Mouse (Mus musculus): Measurements from ENCODE around the gene Hdac7. TPM values are rescaled to one million over a fixed set of nuclear protein-coding genes. Genes with fewer than 3 reads are reported as not detected.

Hdac7 gene
- total and polyA plus RNA-seq, 3 experiments: 19.8 to 55.2 (median 21.7) TPM

GRCm38 (mm10) chr15:97880441-97880840 is 36.1 kb upstream of the Hdac7 start:
- dilution Hi-C loops (cut with MboI; ENCODE audit: extremely low pct_ligation_motif_present, extremely low pct_unique_long_range_greater_than_20kb, low sequenced_read_pairs) (no loop called here), in situ Hi-C loops (cut with MboI; ENCODE audit: low pct_ligation_motif_present, low pct_unique_long_range_greater_than_20kb, low sequenced_read_pairs) (no loop called here)
- no peaks in the 10 kb centered on the region for H3K27me3 ChIP-seq (replicated peaks)
- no peak overlapping the region for H3K9ac ChIP-seq (ENCODE audit: insufficient read depth, low read depth)
- no peak overlapping the region for H3K27ac ChIP-seq (ENCODE audit: insufficient read depth, low read depth)
- H3K4me1 ChIP-seq (ENCODE audit: control insufficient read depth in 1 of 2, insufficient read depth in 2 of 2): peaks cover 0 to 16% of the 10 kb centered on the region in 2 experiments; a peak in 2 of 4 replicates
- TF ChIP-seq MAFK (IDR thresholded peaks at IDR 0.05; ENCODE audit: insufficient replicate concordance, low read length) (no peak), MXI1 (IDR thresholded peaks at IDR 0.05; ENCODE audit: low read depth, low read length) (no peak), ZC3H11A (IDR thresholded peaks at IDR 0.05; ENCODE audit: low read depth, low read length) (no peak), ZKSCAN1 (IDR thresholded peaks at IDR 0.05; ENCODE audit: borderline replicate concordance, low read depth, low read length) (no peak), NELFE (IDR thresholded peaks at IDR 0.05; ENCODE audit: low read depth, low read length) (no peak), IRF4 (IDR thresholded peaks at IDR 0.05; ENCODE audit: low read depth, low read length) (no peak), GABPA (IDR thresholded peaks at IDR 0.05; ENCODE audit: insufficient replicate concordance, low read depth, low read length) (no peak)
- no peaks in the 10 kb centered on the region for H3K79me2 ChIP-seq (replicated peaks; ENCODE audit: control insufficient read depth, extremely low read depth, insufficient read depth, poor library complexity, severe bottlenecking)
- DNase-seq (ENCODE audit: extremely low read depth): no peak
- H3K4me3 ChIP-seq (replicated peaks in 1 of 3; ENCODE audit: low read depth in 2 of 3, low read length in 2 of 3, poor library complexity in 1 of 3): no peak overlapping the region
- H3K36me3 ChIP-seq (replicated peaks in 1 of 2; ENCODE audit: control insufficient read depth in 1 of 2, insufficient read depth in 1 of 2, low read length in 1 of 2): no peaks in the 10 kb centered on the region
- H3K9me3 ChIP-seq (replicated peaks; ENCODE audit: low read length): no peaks in the 10 kb centered on the region
- no peak overlapping the region for H3K4me2 ChIP-seq (ENCODE audit: insufficient read depth, low read depth, poor library complexity, severe bottlenecking)

- H3K4me1 ChIP-seq (ENCODE audit: control insufficient read depth in 1 of 2, insufficient read depth in 2 of 2): peaks cover 0 to 8% of the 10 kb centered on the region in 2 experiments; a peak in 1 of 4 replicates
- no peak overlapping the region for H3K4me3 ChIP-seq (replicated peaks in 1 of 3; ENCODE audit: low read depth in 2 of 3, low read length in 2 of 3, poor library complexity in 1 of 3)
- dilution Hi-C loops (cut with MboI; ENCODE audit: extremely low pct_ligation_motif_present, extremely low pct_unique_long_range_greater_than_20kb, low sequenced_read_pairs) (no loop called here), in situ Hi-C loops (cut with MboI; ENCODE audit: low pct_ligation_motif_present, low pct_unique_long_range_greater_than_20kb, low sequenced_read_pairs) (no loop called here)
- H3K9me3 ChIP-seq (replicated peaks; ENCODE audit: low read length): no peaks in the 10 kb centered on the region
- TF ChIP-seq ELF1 (IDR thresholded peaks at IDR 0.05; ENCODE audit: low read depth, low read length) (no peak), ZMIZ1 (IDR thresholded peaks at IDR 0.05; ENCODE audit: low read depth, low read length) (no peak), USF1 (IDR thresholded peaks at IDR 0.05; ENCODE audit: low read depth, low read length) (no peak), CHD1 (IDR thresholded peaks at IDR 0.05; ENCODE audit: low read depth, low read length) (no peak), ZNF384 (IDR thresholded peaks at IDR 0.05; ENCODE audit: low read depth, low read length) (no peak), USF2 (conservative IDR thresholded peaks at IDR 0.05; ENCODE audit: low read depth, low read length) (no peak), SIN3A (IDR thresholded peaks at IDR 0.05; ENCODE audit: low read length) (no peak), SMC3 (IDR thresholded peaks at IDR 0.05; ENCODE audit: low read depth, low read length) (no peak), ZKSCAN1 (IDR thresholded peaks at IDR 0.05; ENCODE audit: borderline replicate concordance, low read depth, low read length) (no peak), ZC3H11A (IDR thresholded peaks at IDR 0.05; ENCODE audit: low read depth, low read length) (no peak), UBTF (IDR thresholded peaks at IDR 0.05; ENCODE audit: low read depth, low read length) (no peak), JUND (conservative IDR thresholded peaks at IDR 0.05; ENCODE audit: low read depth, low read length) (no peak), CHD2 (IDR thresholded peaks at IDR 0.05; ENCODE audit: low read length) (no peak), RAD21 (IDR thresholded peaks at IDR 0.05; ENCODE audit: low read depth, low read length) (no peak), MYC (IDR thresholded peaks at IDR 0.05; ENCODE audit: low read depth, low read length) (no peak)
- H3K27me3 ChIP-seq (replicated peaks): peaks cover 5% of the 10 kb centered on the region
- DNase-seq (ENCODE audit: extremely low read depth): no peak
- H3K27ac ChIP-seq (ENCODE audit: insufficient read depth, low read depth): no peak overlapping the region
- no peak overlapping the region for H3K4me2 ChIP-seq (ENCODE audit: insufficient read depth, low read depth, poor library complexity, severe bottlenecking)
- no peaks in the 10 kb centered on the region for H3K36me3 ChIP-seq (replicated peaks in 1 of 2; ENCODE audit: control insufficient read depth in 1 of 2, insufficient read depth in 1 of 2, low read length in 1 of 2)
- H3K79me2 ChIP-seq (replicated peaks; ENCODE audit: control insufficient read depth, extremely low read depth, insufficient read depth, poor library complexity, severe bottlenecking): no peaks in the 10 kb centered on the region
- H3K9ac ChIP-seq (ENCODE audit: insufficient read depth, low read depth): no peak overlapping the region
Measured at GRCm38 (mm10) chr15:97878696-97879328, 34.5 kb upstream of the Hdac7 start.

Data from CH12.LX (cell line).